Mouse (Mus musculus) limb, embryonic 15.5 days (tissue): ENCODE results near the gene Dnajc10. TPM values are rescaled to one million over a fixed set of nuclear protein-coding genes. Genes with fewer than 3 reads are reported as not detected.
A peak's percentile ranks its signal among the peaks of the same experiment; 100 is the strongest.

Experiments used
- ATAC-seq: fragments of 200-750 bp; cut with Nextera tagmentation; 2 replicates; pipeline ENCODE4 v1.8.0; 2017; ENCODE audit warnings: low read depth, moderate TSS enrichment; ENCODE audit not compliant: insufficient number of reproducible peaks, low FRiP score, low TSS enrichment
- H3K27ac ChIP-seq: fragments of 300-500 bp; sonication (generic); 2 replicates; pipeline ENCODE4 v1.5.1; 2015; ENCODE audit warnings: moderate library complexity, mild to moderate bottlenecking, inconsistent platforms
- H3K27me3 ChIP-seq: fragments of 300-500 bp; sonication (generic); 2 replicates; pipeline ENCODE4 v1.6.1; 2015; ENCODE audit warnings: inconsistent platforms
- H3K36me3 ChIP-seq: fragments of 300-500 bp; sonication (generic); 2 replicates; pipeline ENCODE4 v1.6.1; 2015; ENCODE audit warnings: inconsistent platforms
- H3K4me1 ChIP-seq: fragments of 300-500 bp; sonication (generic); 2 replicates; pipeline ENCODE4 v1.6.1; 2015; ENCODE audit warnings: inconsistent platforms
- H3K4me2 ChIP-seq: fragments of 300-500 bp; sonication (generic); 2 replicates; pipeline ENCODE4 v1.6.1; 2015; ENCODE audit warnings: mild to moderate bottlenecking, inconsistent platforms
- H3K4me3 ChIP-seq: fragments of 300-500 bp; sonication (generic); 2 replicates; pipeline ENCODE4 v1.5.1; 2015; ENCODE audit warnings: mild to moderate bottlenecking, inconsistent platforms
- H3K9ac ChIP-seq: fragments of 300-500 bp; sonication (generic); 2 replicates; pipeline ENCODE4 v1.6.1; 2015; ENCODE audit warnings: inconsistent platforms
- H3K9me3 ChIP-seq: fragments of 300-500 bp; sonication (generic); 2 replicates; pipeline ENCODE4 v1.6.1; 2016; ENCODE audit warnings: inconsistent platforms
- WGBS: fragments of 180-500 bp; shearing (Covaris S2); methylation state at CpG from one replicate; pipeline ENCODE4 v1.1.7; 2015; 5-methylcytosine and 5-hydroxymethylcytosine counted together
- polyA plus RNA-seq: library from polyadenylated mRNA; unstranded; fragments of >200 nt; fragmentation: Nextera tagmentation; extraction: Ambion mirVana; gene quantifications from 2 replicates; pipeline ENCODE4 v1.2.1, GENCODE M21; 2015

Gene Dnajc10
- polyA plus RNA-seq, 1 experiment from 2014 or later = 66.1 TPM

DNA sequence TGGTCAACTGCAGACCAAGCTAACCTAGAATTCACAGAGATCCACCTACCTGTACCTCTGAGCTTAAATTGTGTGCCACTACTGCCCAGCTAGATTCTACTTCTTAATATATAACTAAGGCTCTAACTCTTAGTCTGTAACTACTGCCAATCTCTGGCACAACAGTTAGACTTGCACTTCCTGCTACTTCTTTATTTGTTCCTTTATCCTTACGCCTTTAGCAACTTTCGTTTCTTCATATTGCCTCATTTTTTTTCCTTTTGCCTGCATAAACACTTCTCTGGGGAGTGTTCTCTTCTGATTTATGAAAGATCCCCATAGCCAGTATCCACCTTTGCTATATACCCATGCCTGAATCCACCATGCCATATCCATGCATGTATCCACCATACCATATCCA, 11.3 kb upstream of the Dnajc10 start:
- Histone ChIP-seq H3K36me3 (no peaks in the 10 kb centered on the region), H3K27me3 (no peaks in the 10 kb centered on the region), H3K4me1 (no peaks in the 10 kb centered on the region), H3K4me3 (no peak overlapping the region), H3K4me2 (no peak overlapping the region), H3K27ac (no peak overlapping the region), H3K9ac (no peak overlapping the region), H3K9me3 (no peaks in the 10 kb centered on the region)
- WGBS = 91% methylated on average over 2 of the region's 2 CpGs
- no peak for ATAC-seq

- 72% methylated on average over 3 of the region's 3 CpGs for WGBS
Observed at GRCm38 (mm10) chr2:80307701-80308100, 7.6 kb upstream of the Dnajc10 start.

DNA sequence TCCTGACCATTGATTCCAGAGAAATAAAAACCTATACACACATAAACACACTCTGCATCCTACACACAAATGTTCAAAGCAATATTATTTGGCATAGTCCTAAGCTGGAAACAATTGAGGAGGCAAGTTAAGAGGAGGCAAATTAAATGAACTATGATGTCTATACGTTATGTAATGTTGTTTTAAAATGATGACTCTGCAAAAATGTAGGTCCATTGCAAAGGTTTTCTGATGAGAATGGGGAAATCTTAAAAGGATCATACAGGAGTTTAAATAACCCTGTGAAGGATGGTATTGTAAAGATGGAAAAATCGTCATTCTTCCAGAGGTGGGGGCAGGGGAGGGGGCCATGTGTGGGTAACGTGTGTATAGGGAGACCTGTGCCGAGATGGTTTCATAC, 5.5 kb upstream of the Dnajc10 start:
- H3K36me3 ChIP-seq = no peaks in the 10 kb centered on the region
- no peak overlapping the region for H3K9ac ChIP-seq
- no peak overlapping the region for H3K4me2 ChIP-seq
- 67% methylated on average over 4 of the region's 4 CpGs for WGBS
- no peak overlapping the region for H3K4me3 ChIP-seq
- no peaks in the 10 kb centered on the region for H3K27me3 ChIP-seq
- no peaks in the 10 kb centered on the region for H3K9me3 ChIP-seq
- no peaks in the 10 kb centered on the region for H3K4me1 ChIP-seq
- ATAC-seq = no peak
- no peak overlapping the region for H3K27ac ChIP-seq

More at GRCm38 (mm10) chr2:80307701-80308100, 7.6 kb upstream of the Dnajc10 start:
- Histone ChIP-seq H3K27ac (no peak overlapping the region), H3K4me2 (no peak overlapping the region), H3K9ac (no peak overlapping the region), H3K36me3 (no peaks in the 10 kb centered on the region), H3K9me3 (no peaks in the 10 kb centered on the region), H3K4me1 (no peaks in the 10 kb centered on the region), H3K27me3 (no peaks in the 10 kb centered on the region), H3K4me3 (no peak overlapping the region)
- ATAC-seq = no peak

DNA sequence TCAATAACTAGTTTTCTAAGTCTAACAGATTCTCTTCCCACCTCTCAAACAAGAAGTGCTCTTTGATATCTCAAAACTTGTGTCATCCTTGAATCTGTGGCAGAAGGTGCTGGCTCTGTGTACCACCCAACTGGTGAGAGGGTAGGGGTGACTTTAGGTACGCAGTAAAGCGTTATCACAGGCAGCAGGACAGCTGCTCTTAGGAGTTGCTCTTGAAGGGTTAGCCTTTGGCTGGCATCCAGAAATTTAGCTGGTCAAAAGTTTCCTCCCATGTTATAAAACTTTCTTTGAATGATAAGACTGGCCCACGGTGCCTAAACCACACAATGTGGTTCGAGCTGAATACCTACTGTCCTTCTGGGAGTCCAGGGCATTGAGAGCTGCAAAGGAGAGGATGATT, 4.5 kb upstream of the Dnajc10 start:
- Histone ChIP-seq H3K4me2 (no peak overlapping the region), H3K4me1 (no peaks in the 10 kb centered on the region), H3K4me3 (no peak overlapping the region), H3K27ac (no peak overlapping the region), H3K27me3 (no peaks in the 10 kb centered on the region), H3K9me3 (no peaks in the 10 kb centered on the region), H3K36me3 (no peaks in the 10 kb centered on the region), H3K9ac (no peak overlapping the region)
- ATAC-seq = no peak
- WGBS = 72% methylated on average over 4 of the region's 4 CpGs

DNA sequence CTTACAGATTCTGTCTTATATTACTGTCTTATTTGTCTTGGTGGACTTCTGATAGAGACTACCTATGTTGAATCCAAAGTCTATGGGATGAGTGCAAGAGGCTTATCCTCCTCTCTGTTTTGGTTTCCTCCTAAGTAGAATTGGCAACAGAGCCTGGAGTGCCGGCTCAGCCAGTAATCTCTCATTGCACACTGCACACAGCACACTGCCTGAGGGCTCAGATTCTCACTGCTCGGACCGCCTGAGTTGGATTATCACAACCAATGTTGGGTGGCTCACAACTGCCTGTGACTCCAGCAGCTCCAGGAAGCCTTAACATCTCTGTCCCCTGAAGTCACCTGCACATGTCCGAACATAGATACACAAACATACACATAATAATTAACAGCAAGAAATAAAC, 3.9 kb upstream of the Dnajc10 start:
- Histone ChIP-seq H3K36me3 (no peaks in the 10 kb centered on the region), H3K27ac (no peak overlapping the region), H3K4me3 (no peak overlapping the region), H3K27me3 (no peaks in the 10 kb centered on the region), H3K4me1 (peaks cover 4% of the 10 kb centered on the region; the same call in 1 of the 2 replicates), H3K4me2 (no peak overlapping the region), H3K9me3 (no peaks in the 10 kb centered on the region), H3K9ac (no peak overlapping the region)
- WGBS = 62% methylated on average over 4 of the region's 4 CpGs
- no peak for ATAC-seq

- H3K4me2 ChIP-seq = no peak overlapping the region
- no peak overlapping the region for H3K9ac ChIP-seq
- WGBS = 26% methylated on average over 1 of the region's 1 CpGs
- 0 out of 2 replicates have a peak, but pooled peaks cover 3% of the 10 kb centered on the region for H3K36me3 ChIP-seq
- no peaks in the 10 kb centered on the region for H3K9me3 ChIP-seq
- H3K4me1 ChIP-seq = peaks cover 6% of the 10 kb centered on the region; the same call in 1 of the 2 replicates
- H3K27ac ChIP-seq = no peak overlapping the region
- H3K4me3 ChIP-seq = no peak overlapping the region
- H3K27me3 ChIP-seq = no peaks in the 10 kb centered on the region
- no peak for ATAC-seq
Observed at GRCm38 (mm10) chr2:80314201-80314600, 1.1 kb upstream of the Dnajc10 start.

DNA sequence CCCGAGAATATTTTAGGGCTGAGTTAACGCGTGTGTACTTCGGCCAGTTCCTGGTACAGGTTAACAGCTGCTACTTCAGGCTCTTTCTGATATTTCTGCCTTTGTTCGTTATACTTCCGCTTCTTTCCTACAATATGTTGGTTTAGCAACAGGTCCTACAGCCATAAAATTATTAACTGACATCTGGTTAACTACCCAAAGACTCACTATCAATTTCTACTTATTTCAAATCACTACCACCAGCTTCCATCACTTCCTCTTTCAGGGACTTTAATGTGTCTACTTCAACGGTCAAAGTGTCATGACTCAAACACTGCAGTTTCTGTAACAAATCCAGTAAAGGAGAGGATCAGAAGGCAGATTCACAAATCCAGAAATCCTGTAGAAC, 418 bp upstream of the Dnajc10 start:
- no peak for ATAC-seq
- 42% methylated on average over 7 of the region's 7 CpGs for WGBS
- H3K4me2 ChIP-seq = peak overlapping the region; percentile 67
- H3K36me3 ChIP-seq = peaks cover 6% of the 10 kb centered on the region
- no peaks in the 10 kb centered on the region for H3K27me3 ChIP-seq
- no peaks in the 10 kb centered on the region for H3K9me3 ChIP-seq
- peaks cover 6% of the 10 kb centered on the region; the same call in 1 of the 2 replicates for H3K4me1 ChIP-seq
- H3K4me3 ChIP-seq = peak overlapping the region; percentile 87
- H3K27ac ChIP-seq = peak overlapping the region; percentile 95
- peak overlapping the region; percentile 89; the same call in 1 of the 2 replicates for H3K9ac ChIP-seq

GRCm38 (mm10) chr2:80322878-80323277, 7.6 kb downstream of the Dnajc10 start:
- no peaks in the 10 kb centered on the region for H3K4me1 ChIP-seq
- no peak overlapping the region for H3K27ac ChIP-seq
- whole genome bisulfite sequencing = 95% methylated on average over 4 of the region's 4 CpGs
- H3K27me3 ChIP-seq = no peaks in the 10 kb centered on the region
- no peak overlapping the region for H3K4me3 ChIP-seq
- H3K36me3 ChIP-seq = peaks cover 45% of the 10 kb centered on the region
- no peak overlapping the region for H3K4me2 ChIP-seq
- ATAC-seq = no peak
- no peak overlapping the region for H3K9ac ChIP-seq
- no peaks in the 10 kb centered on the region for H3K9me3 ChIP-seq

- Histone ChIP-seq H3K36me3 (peaks cover 54% of the 10 kb centered on the region), H3K27me3 (no peaks in the 10 kb centered on the region), H3K9me3 (no peaks in the 10 kb centered on the region), H3K4me2 (no peak overlapping the region), H3K4me3 (no peak overlapping the region), H3K27ac (no peak overlapping the region), H3K9ac (no peak overlapping the region), H3K4me1 (no peaks in the 10 kb centered on the region)
- WGBS = 89% methylated on average over 2 of the region's 2 CpGs
- no peak for ATAC-seq
Observed at GRCm38 (mm10) chr2:80325779-80326178, 10.5 kb downstream of the Dnajc10 start.

DNA sequence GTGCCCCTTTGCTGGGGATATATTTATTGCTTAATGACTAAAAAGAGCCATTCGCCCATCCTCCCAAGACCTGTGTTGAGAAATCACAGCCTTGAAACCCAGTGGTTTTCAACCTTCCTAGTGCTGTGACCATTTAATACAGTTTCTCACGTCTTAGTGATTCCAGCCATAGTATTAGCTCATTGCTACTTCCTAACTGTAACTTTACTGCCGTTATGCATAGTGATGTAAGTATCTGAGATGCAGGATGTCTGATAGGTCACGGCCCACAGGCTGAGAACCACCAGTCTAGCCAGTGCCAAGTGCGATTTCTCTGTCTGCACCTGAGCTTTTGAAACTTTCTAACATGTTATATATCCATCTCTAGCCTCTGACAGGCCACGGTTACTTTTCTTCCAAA, 12.0 kb downstream of the Dnajc10 start:
- peaks cover 48% of the 10 kb centered on the region for H3K36me3 ChIP-seq
- H3K4me3 ChIP-seq = no peak overlapping the region
- H3K4me1 ChIP-seq = no peaks in the 10 kb centered on the region
- no peak overlapping the region for H3K27ac ChIP-seq
- 91% methylated on average over 6 of the region's 6 CpGs for WGBS
- H3K27me3 ChIP-seq = no peaks in the 10 kb centered on the region
- no peak overlapping the region for H3K9ac ChIP-seq
- ATAC-seq = no peak
- H3K9me3 ChIP-seq = no peaks in the 10 kb centered on the region
- no peak overlapping the region for H3K4me2 ChIP-seq

- Histone ChIP-seq H3K4me1 (no peaks in the 10 kb centered on the region), H3K4me2 (no peak overlapping the region), H3K9me3 (no peaks in the 10 kb centered on the region), H3K9ac (no peak overlapping the region), H3K36me3 (peaks cover 44% of the 10 kb centered on the region), H3K27ac (no peak overlapping the region), H3K4me3 (no peak overlapping the region), H3K27me3 (no peaks in the 10 kb centered on the region)
- ATAC-seq = no peak
- 91% methylated on average over 7 of the region's 7 CpGs for WGBS
Observed at GRCm38 (mm10) chr2:80328961-80329653, 13.8 kb downstream of the Dnajc10 start.

- Histone ChIP-seq H3K9ac (no peak overlapping the region), H3K36me3 (peaks cover 62% of the 10 kb centered on the region), H3K4me1 (no peaks in the 10 kb centered on the region), H3K27me3 (no peaks in the 10 kb centered on the region), H3K4me2 (no peak overlapping the region), H3K27ac (no peak overlapping the region), H3K9me3 (no peaks in the 10 kb centered on the region), H3K4me3 (no peak overlapping the region)
- no peak for ATAC-seq
- 96% methylated on average over 9 of the region's 9 CpGs for WGBS
Observed at GRCm38 (mm10) chr2:80340537-80340936, 25.3 kb downstream of the Dnajc10 start.

DNA sequence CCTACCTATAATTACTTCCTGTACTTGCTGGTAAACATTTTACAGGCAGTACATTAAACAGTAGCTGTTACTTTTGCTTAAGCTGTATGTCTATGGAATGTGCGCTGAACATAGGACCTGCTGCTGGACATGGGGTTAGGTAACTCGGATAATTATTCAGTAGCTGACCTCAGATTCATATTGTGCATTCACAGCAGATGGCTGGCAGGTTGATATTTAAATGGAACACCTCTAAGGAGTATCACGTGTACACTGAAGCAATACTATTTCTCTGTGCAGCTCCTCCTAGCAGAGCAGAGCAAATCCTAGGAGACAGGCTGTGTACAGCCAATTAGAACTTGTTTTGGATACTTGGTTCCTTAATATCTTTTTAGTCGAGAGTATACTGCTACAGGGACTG, 39.3 kb downstream of the Dnajc10 start:
- Histone ChIP-seq H3K4me3 (no peak overlapping the region), H3K4me2 (no peak overlapping the region), H3K27me3 (no peaks in the 10 kb centered on the region), H3K27ac (no peak overlapping the region), H3K36me3 (peaks cover 27% of the 10 kb centered on the region), H3K9me3 (no peaks in the 10 kb centered on the region), H3K9ac (no peak overlapping the region), H3K4me1 (no peaks in the 10 kb centered on the region)
- WGBS = 41% methylated on average over 4 of the region's 4 CpGs
- ATAC-seq = no peak
